14 mouse cellular contexts compared by ENCODE assay signal in genomic region chr4:31699296-31699695, GRCm38 (mm10).
"Had no signal": no experiment of that assay in that cellular context is flagged by ENCODE, and none has a peak within 500 bp of the region (broad histone marks: within the 10 kb centered on the region; RNA-seq: fewer than 3 reads in every experiment).

No protein-coding gene starts in this region.

- H3K4me3 ChIP-seq: left cerebral cortex, adult 2 months; limb, embryonic 15.5 days; liver, embryonic 12.5 days; megakaryocyte, embryonic 14.5 days; neural tube, embryonic 12.5 days had no signal

- H3K4me2 ChIP-seq: limb, embryonic 15.5 days; liver, embryonic 12.5 days; lung, embryonic 14.5 days; neural tube, embryonic 12.5 days had no signal

- H3K27me3 ChIP-seq: limb, embryonic 15.5 days; liver, embryonic 12.5 days; megakaryocyte, embryonic 14.5 days; neural tube, embryonic 12.5 days had no signal

- DNase-seq: kidney, adult 8-10 months; kidney, postnatal 14 days; lung, embryonic 14.5 days; lung, postnatal 10 days; midbrain, embryonic 14.5 days; thymus, adult 2 months; thymus, postnatal 25 days had no signal

- H3K27ac ChIP-seq: left cerebral cortex, adult 2 months; limb, embryonic 15.5 days; liver, embryonic 12.5 days; macrophage; neural tube, embryonic 12.5 days had no signal

- H3K36me3 ChIP-seq: limb, embryonic 15.5 days; liver, embryonic 12.5 days; neural tube, embryonic 12.5 days had no signal

- H3K9ac ChIP-seq: limb, embryonic 15.5 days; liver, embryonic 12.5 days; lung, embryonic 14.5 days; neural tube, embryonic 12.5 days had no signal

- H3K4me1 ChIP-seq: limb, embryonic 15.5 days; liver, embryonic 12.5 days; megakaryocyte, embryonic 14.5 days; neural tube, embryonic 12.5 days had no signal

- H3K9me3 ChIP-seq: limb, embryonic 15.5 days; liver, embryonic 12.5 days; neural tube, embryonic 12.5 days had no signal

- ATAC-seq: intestine, postnatal 0 days; liver, embryonic 12.5 days had no signal
